In the genomic region with DNA sequence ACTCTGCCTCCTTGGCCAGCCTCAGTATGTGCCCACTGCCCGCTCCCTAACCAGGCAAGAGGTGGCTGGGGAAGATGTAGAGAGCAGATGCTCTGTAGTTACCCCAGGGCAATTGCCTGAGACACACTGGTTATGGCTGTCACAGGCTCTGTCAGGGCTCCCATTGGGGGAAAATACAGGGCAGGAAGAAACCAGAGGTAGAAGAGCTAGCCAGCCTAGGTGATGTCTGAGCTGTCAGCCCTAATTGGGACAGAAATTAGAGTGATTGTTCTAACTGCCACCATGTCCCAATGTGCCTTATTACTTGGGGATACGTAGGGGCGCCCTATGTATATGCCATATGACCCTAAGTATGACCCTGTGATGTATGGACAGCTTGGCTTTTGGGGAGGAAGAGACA, we compare ENCODE assay signal across 9 mouse cellular contexts. TPM values are rescaled to one million over a fixed set of nuclear protein-coding genes. Genes with fewer than 3 reads are reported as not detected.
A peak's percentile ranks its signal among the peaks of the same experiment; 100 is the strongest.
DNase-seq lines count a peak whose midpoint lies in the region; ATAC-seq and TF ChIP-seq lines count a peak whose summit lies in the region.
"Had no signal": no experiment of that assay in that cellular context is flagged by ENCODE, and none has a peak within 500 bp of the region (broad histone marks: within the 10 kb centered on the region; RNA-seq: fewer than 3 reads in every experiment).

No protein-coding gene starts in this region.

- peak overlapping the region; percentile 87; the same call in 1 of the 2 replicates for H3K9ac ChIP-seq in liver, embryonic 13.5 days

- H3K27me3 ChIP-seq in erythroblast, embryonic 14.5 days (ENCODE audit: control insufficient read depth) = no peaks in the 10 kb centered on the region
- H3K27me3 ChIP-seq in thymus, adult 2 months (ENCODE audit: control insufficient read depth, insufficient read depth, low read length) = no peaks in the 10 kb centered on the region
- no peaks in the 10 kb centered on the region for H3K27me3 ChIP-seq in liver, embryonic 13.5 days

- H3K4me3 ChIP-seq in erythroblast, embryonic 14.5 days (replicated peaks) = peak overlapping the region; percentile 80
- peak overlapping the region; percentile 70 for H3K4me3 ChIP-seq in thymus, adult 2 months (ENCODE audit: control insufficient read depth, insufficient read depth, low read length)
- H3K4me3 ChIP-seq in liver, embryonic 13.5 days (replicated peaks) = peak overlapping the region; percentile 77

- peak overlapping the region; percentile 99 for H3K4me2 ChIP-seq in liver, embryonic 13.5 days

- no peak for TF ChIP-seq CTCF in thymus, adult 2 months (IDR thresholded peaks at IDR 0.05; ENCODE audit: borderline replicate concordance, control insufficient read depth, extremely low read depth, insufficient read depth, low read length, poor library complexity)

- H3K4me1 ChIP-seq in erythroblast, embryonic 14.5 days (ENCODE audit: control insufficient read depth) = peaks cover 43% of the 10 kb centered on the region
- H3K4me1 ChIP-seq in thymus, adult 2 months (replicated peaks; ENCODE audit: control insufficient read depth, insufficient read depth, low read length) = peaks cover 51% of the 10 kb centered on the region
- H3K4me1 ChIP-seq in liver, embryonic 13.5 days (replicated peaks) = peaks cover 66% of the 10 kb centered on the region

- peaks cover 26% of the 10 kb centered on the region for H3K36me3 ChIP-seq in erythroblast, embryonic 14.5 days (ENCODE audit: control insufficient read depth)
- peaks cover 22% of the 10 kb centered on the region for H3K36me3 ChIP-seq in thymus, adult 2 months (ENCODE audit: control insufficient read depth, insufficient read depth, low read length)
- peaks cover 32% of the 10 kb centered on the region for H3K36me3 ChIP-seq in liver, embryonic 13.5 days

- no peak for ATAC-seq in erythroblast, adult 5-6 weeks (replicated peaks; ENCODE audit: low FRiP score, poor library complexity, severe bottlenecking)
- ATAC-seq in liver, embryonic 13.5 days (ENCODE audit: low read depth) = no peak

- peak overlapping the region; percentile 16; the same call in 1 of the 2 replicates for H3K27ac ChIP-seq in thymus, adult 2 months (ENCODE audit: control insufficient read depth, insufficient read depth, low read length)
- peak overlapping the region; percentile 51; the same call in 1 of the 2 replicates for H3K27ac ChIP-seq in liver, embryonic 13.5 days

- WGBS in thymus, adult 2 months = 77% methylated on average over 3 of the region's 3 CpGs
- 86% methylated on average over 3 of the region's 3 CpGs for WGBS in liver, embryonic 13.5 days (ENCODE audit: insufficient replicate concordance)

- H3K9me3 ChIP-seq in erythroblast, embryonic 14.5 days (ENCODE audit: control insufficient read depth, low read length) = no peaks in the 10 kb centered on the region
- no peaks in the 10 kb centered on the region for H3K9me3 ChIP-seq in liver, embryonic 13.5 days (replicated peaks)

- DNase-seq in thymus, adult 2 months = no peak
- no peak for DNase-seq in thymus, postnatal 10 days (ENCODE audit: low spot score in 2 of 2)
- no peak for DNase-seq in liver, embryonic 13.5 days
- DNase-seq in thymus, postnatal 25 days = peak; percentile 23
- no peak for DNase-seq in retina, embryonic 14.5 days (ENCODE audit: low spot score)
- DNase-seq in cerebellum, adult 9-11 months = no peak
- DNase-seq: right cerebral cortex, postnatal 14 days had no signal

- TF ChIP-seq POLR2A in thymus, adult 2 months (IDR thresholded peaks at IDR 0.05; ENCODE audit: control insufficient read depth, extremely low read depth, insufficient read depth, low read length, poor library complexity) = no peak

RNA-seq across cellular contexts. Expression of gene Arrb2, which starts 1.5 kb away (rescaled TPM):
- polyA plus RNA-seq in erythroblast, embryonic 14.5 days (2012) = 7.9 and 11.5 TPM in 2 replicates
- 37.4 and 64.9 TPM in 2 replicates for total RNA-seq in erythroblast, adult 5-6 weeks (2015; ENCODE audit: low replicate concordance)
- 37.1 and 38.1 TPM in 2 replicates for total RNA-seq in erythroblast, adult 5-6 weeks (2017; ENCODE audit: low replicate concordance)
- polyA plus RNA-seq in thymus, adult 2 months (2012; rRNA removed) = 213 and 220 TPM in 2 replicates
- 13.0 and 14.9 TPM in 2 replicates for polyA plus RNA-seq in liver, embryonic 13.5 days (2015; fragmentation: Nextera tagmentation; extraction: Ambion mirVana)

RNA-seq across cellular contexts. Expression of gene Med11, which starts 17.8 kb away (rescaled TPM):
- polyA plus RNA-seq in erythroblast, embryonic 14.5 days (2012) = 1.1 and 2.3 TPM in 2 replicates
- total RNA-seq in erythroblast, adult 5-6 weeks (2015; ENCODE audit: low replicate concordance) = 11.5 and 20.5 TPM in 2 replicates
- total RNA-seq in erythroblast, adult 5-6 weeks (2017; ENCODE audit: low replicate concordance) = 5.4 and 6.2 TPM in 2 replicates
- polyA plus RNA-seq in thymus, adult 2 months (2012; rRNA removed) = 29.1 and 34.8 TPM in 2 replicates
- polyA plus RNA-seq in liver, embryonic 13.5 days (2015; fragmentation: Nextera tagmentation; extraction: Ambion mirVana) = 17.2 and 19.1 TPM in 2 replicates

RNA-seq across cellular contexts. Expression of gene Pelp1, which starts 24.1 kb away (rescaled TPM):
- 2.9 and 3.5 TPM in 2 replicates for polyA plus RNA-seq in erythroblast, embryonic 14.5 days (2012)
- total RNA-seq in erythroblast, adult 5-6 weeks (2015; ENCODE audit: low replicate concordance) = 1.7 and 9.4 TPM in 2 replicates
- total RNA-seq in erythroblast, adult 5-6 weeks (2017; ENCODE audit: low replicate concordance) = 1.1 and 3.6 TPM in 2 replicates
- polyA plus RNA-seq in thymus, adult 2 months (2012; rRNA removed) = 33.0 and 40.4 TPM in 2 replicates
- 19.0 and 21.0 TPM in 2 replicates for polyA plus RNA-seq in liver, embryonic 13.5 days (2015; fragmentation: Nextera tagmentation; extraction: Ambion mirVana)

RNA-seq across cellular contexts. Expression of gene Zmynd15, which starts 25.3 kb away (rescaled TPM):
- 0.02 TPM in 1 of 2 replicates, not detected in the other for polyA plus RNA-seq in erythroblast, embryonic 14.5 days (2012)
- total RNA-seq in erythroblast, adult 5-6 weeks (2015; ENCODE audit: low replicate concordance) = not detected in 2 replicates
- not detected in 2 replicates for total RNA-seq in erythroblast, adult 5-6 weeks (2017; ENCODE audit: low replicate concordance)
- 27.0 and 31.2 TPM in 2 replicates for polyA plus RNA-seq in thymus, adult 2 months (2012; rRNA removed)
- 0.07 and 0.17 TPM in 2 replicates for polyA plus RNA-seq in liver, embryonic 13.5 days (2015; fragmentation: Nextera tagmentation; extraction: Ambion mirVana)

RNA-seq across cellular contexts. Expression of gene Cxcl16, which starts 25.8 kb away (rescaled TPM):
- not detected in 2 replicates for polyA plus RNA-seq in erythroblast, embryonic 14.5 days (2012)
- not detected in 2 replicates for total RNA-seq in erythroblast, adult 5-6 weeks (2015; ENCODE audit: low replicate concordance)
- total RNA-seq in erythroblast, adult 5-6 weeks (2017; ENCODE audit: low replicate concordance) = not detected in 2 replicates
- 57.7 and 92.8 TPM in 2 replicates for polyA plus RNA-seq in thymus, adult 2 months (2012; rRNA removed)
- polyA plus RNA-seq in liver, embryonic 13.5 days (2015; fragmentation: Nextera tagmentation; extraction: Ambion mirVana) = 0.70 and 1.4 TPM in 2 replicates

Comparison
In these comparisons a context has a peak if more than half of its experiments do, and no peak if none do; other contexts are left out.
1. RNA of gene Arrb2, which starts 1.5 kb away (polyA plus RNA-seq): 213 to 220 TPM in thymus, adult 2 months; 13.0 to 14.9 TPM in liver, embryonic 13.5 days and 7.9 to 11.5 TPM in erythroblast, embryonic 14.5 days; every median in the first group is over 10 times any median in the second.
2. Peak in every context shown above with its lines, with median percentiles within 50 percentile points of each other: H3K4me3 ChIP-seq.